Mouse (Mus musculus) forelimb bud, embryonic 11.5 days (tissue): ENCODE measurements at regions not wholly inside any gene's neighbourhood (a gene's known extent, or its start where the extent isn't known, plus 50 kb on each side); places are given as distances from the start of the nearest gene placed in this dataset.

Experiments
- DNase-seq: peaks from one replicate; pipeline ENCODE4 v3.0.0-alpha.2; 2012; ENCODE audit warnings: low read depth, low spot score

GRCm38 (mm10) chr10:61034056-61034455, 55.1 kb upstream of the Pcbd1 start:
- no peak for DNase-seq

GRCm38 (mm10) chr10:61028598-61028997, 60.5 kb upstream of the Pcbd1 start:
- DNase-seq, result no peak

GRCm38 (mm10) chr10:61027215-61027614, 61.9 kb upstream of the Pcbd1 start:
- DNase-seq, result no peak

- DNase-seq, result no peak
Observed at GRCm38 (mm10) chr10:61025061-61025460, 64.1 kb upstream of the Pcbd1 start.

- no peak for DNase-seq
Observed at GRCm38 (mm10) chr10:61024166-61024565, 65.0 kb upstream of the Pcbd1 start.

GRCm38 (mm10) chr10:61023431-61023830, 65.7 kb upstream of the Pcbd1 start:
- DNase-seq, result peak; percentile 71

GRCm38 (mm10) chr10:61019566-61019965, 69.6 kb upstream of the Pcbd1 start:
- DNase-seq, result no peak

GRCm38 (mm10) chr10:61012199-61012695, 76.9 kb upstream of the Pcbd1 start:
- no peak for DNase-seq

- DNase-seq, result no peak
Observed at GRCm38 (mm10) chr10:61010697-61011096, 78.4 kb upstream of the Pcbd1 start.

- no peak for DNase-seq
Observed at GRCm38 (mm10) chr10:61007403-61007802, 81.7 kb upstream of the Pcbd1 start.

GRCm38 (mm10) chr10:61001745-61002160, 87.4 kb upstream of the Pcbd1 start:
- no peak for DNase-seq

GRCm38 (mm10) chr10:60997393-60997792, 91.7 kb upstream of the Pcbd1 start:
- no peak for DNase-seq

GRCm38 (mm10) chr10:60995908-60996640, 93.1 kb upstream of the Pcbd1 start:
- no peak for DNase-seq

GRCm38 (mm10) chr10:60985109-60985576, 104.0 kb upstream of the Pcbd1 start:
- DNase-seq, result peak; percentile 28

- no peak for DNase-seq
Observed at GRCm38 (mm10) chr10:60981770-60982169, 107.4 kb upstream of the Pcbd1 start.

- DNase-seq, result no peak
Observed at GRCm38 (mm10) chr10:60973615-60974014, 115.5 kb upstream of the Pcbd1 start.

- DNase-seq, result no peak
Observed at GRCm38 (mm10) chr10:60964843-60965242, 124.3 kb upstream of the Pcbd1 start.

GRCm38 (mm10) chr10:60957820-60958233, 126.4 kb upstream of the Unc5b start:
- no peak for DNase-seq

- no peak for DNase-seq
Observed at GRCm38 (mm10) chr10:60955467-60955866, 124.1 kb upstream of the Unc5b start.

- DNase-seq, result no peak
Observed at GRCm38 (mm10) chr10:60952495-60952894, 121.1 kb upstream of the Unc5b start.

GRCm38 (mm10) chr10:60948983-60949677, 117.7 kb upstream of the Unc5b start:
- no peak for DNase-seq

- no peak for DNase-seq
Observed at GRCm38 (mm10) chr10:60943074-60943473, 111.7 kb upstream of the Unc5b start.

- DNase-seq, result no peak
Observed at GRCm38 (mm10) chr10:60938749-60939148, 107.4 kb upstream of the Unc5b start.
